Mouse (Mus musculus): ENCODE results near the gene Herc6.

- TF ChIP-seq CTCF (IDR thresholded peaks at IDR 0.05; ENCODE audit: control insufficient read depth, insufficient read depth, insufficient read length) (no peak), CEBPB (IDR thresholded peaks at IDR 0.05; ENCODE audit: low read depth) (no peak), USF1 (IDR thresholded peaks at IDR 0.05; ENCODE audit: low read depth) (no peak)
These were observed 9.2 kb upstream of the Herc6 start for GRCm38 (mm10) chr6:57571587-57571986.

All from C2C12 (cell line).